Mouse (Mus musculus) kidney, adult 2 months (tissue): ENCODE results near the gene Pgm5.

ENCODE experiments used
- CTCF ChIP-seq: fragments of 200-500 bp; conservative IDR thresholded peaks from 2 replicates; pipeline ENCODE4 v1.5.1; 2011; ENCODE audit warnings: low read depth, mild to moderate bottlenecking, control low read depth, low read length, moderate library complexity, mixed read lengths; ENCODE audit not compliant: insufficient read depth, insufficient read length
- POLR2A ChIP-seq: fragments of 200-500 bp; IDR thresholded peaks from one replicate; pipeline ENCODE4 v1.6.1; 2011; ENCODE audit warnings: low read depth, low read length, control low read depth

DNA sequence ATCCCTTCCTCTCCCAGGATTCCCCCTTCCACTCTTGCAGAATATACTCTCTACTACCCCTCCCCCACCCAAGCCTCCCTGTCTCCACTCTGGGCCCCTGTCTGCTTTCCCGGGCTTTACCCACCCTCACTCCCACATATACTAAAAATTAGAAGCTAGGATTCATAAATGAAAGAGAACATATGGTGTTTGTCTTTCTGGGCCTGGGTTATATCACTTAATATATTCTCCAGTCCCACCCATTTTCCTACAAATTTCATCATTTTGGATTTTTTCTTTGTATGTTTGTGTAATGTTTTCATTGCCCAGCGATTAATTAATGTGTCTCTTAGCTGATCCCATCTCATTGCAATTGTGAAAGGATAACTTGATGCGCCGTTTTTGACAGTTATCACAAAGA, 19.6 kb upstream of the Pgm5 start:
- TF ChIP-seq CTCF: no peak
- TF ChIP-seq POLR2A: no peak
